Mouse (Mus musculus): ENCODE data around the gene Catsper3. TPM values are rescaled to one million over a fixed set of nuclear protein-coding genes. Genes with fewer than 3 reads are reported as not detected.
A peak's percentile ranks its signal among the peaks of the same experiment; 100 is the strongest.

Gene Catsper3
- polyA plus RNA-seq, 2 experiments = 0.18 TPM; not detected in 1

GRCm38 (mm10) chr13:55757645-55758044 lies 26.7 kb upstream of the Catsper3 start:
- TF ChIP-seq POLR2A (IDR thresholded peaks at IDR 0.05; ENCODE audit: borderline replicate concordance, extremely low read depth, insufficient read depth, insufficient read length) = no peak
- Histone ChIP-seq H3K27me3 (ENCODE audit: control insufficient read depth, insufficient read depth, low read length) (no peaks in the 10 kb centered on the region), H3K4me1 (ENCODE audit: control insufficient read depth, insufficient read depth, low read length) (peaks cover 23% of the 10 kb centered on the region), H3K36me3 (ENCODE audit: control insufficient read depth, insufficient read depth, low read length) (no peaks in the 10 kb centered on the region), H3K4me3 (replicated peaks; ENCODE audit: low read length) (no peak overlapping the region), H3K27ac (replicated peaks; ENCODE audit: low read depth, low read length) (no peak overlapping the region), H3K9ac (ENCODE audit: low read depth, low read length, severe bottlenecking) (no peak overlapping the region), H3K9me3 (ENCODE audit: control insufficient read depth, low read length) (no peaks in the 10 kb centered on the region), H3K4me2 (replicated peaks; ENCODE audit: low read depth, low read length, severe bottlenecking) (no peak overlapping the region)
- no peak for DNase-seq (ENCODE audit: low spot score)
- ATAC-seq (ENCODE audit: low FRiP score, low read depth) = no peak
- 75% methylated on average over 6 of the region's 6 CpGs for WGBS

- no peaks in the 10 kb centered on the region for H3K9me3 ChIP-seq (ENCODE audit: control insufficient read depth, low read length)
- no peaks in the 10 kb centered on the region for H3K27me3 ChIP-seq (ENCODE audit: control insufficient read depth, insufficient read depth, low read length)
- peaks cover 19% of the 10 kb centered on the region for H3K4me1 ChIP-seq (ENCODE audit: control insufficient read depth, insufficient read depth, low read length)
- no peak overlapping the region for H3K27ac ChIP-seq (replicated peaks; ENCODE audit: low read depth, low read length)
- ATAC-seq (ENCODE audit: low FRiP score, low read depth) = no peak
- TF ChIP-seq POLR2A (IDR thresholded peaks at IDR 0.05; ENCODE audit: borderline replicate concordance, extremely low read depth, insufficient read depth, insufficient read length) = no peak
- no peak overlapping the region; the same call in 1 of the 2 replicates for H3K4me2 ChIP-seq (replicated peaks; ENCODE audit: low read depth, low read length, severe bottlenecking)
- H3K4me3 ChIP-seq (replicated peaks; ENCODE audit: low read length) = no peak overlapping the region
- no peaks in the 10 kb centered on the region for H3K36me3 ChIP-seq (ENCODE audit: control insufficient read depth, insufficient read depth, low read length)
- H3K9ac ChIP-seq (ENCODE audit: low read depth, low read length, severe bottlenecking) = peak overlapping the region; percentile 31; the same call in 1 of the 2 replicates
- WGBS = 51% methylated on average over 10 of the region's 10 CpGs
- DNase-seq (ENCODE audit: low spot score) = no peak
Observed at GRCm38 (mm10) chr13:55760576-55760975, 23.8 kb upstream of the Catsper3 start.

GRCm38 (mm10) chr13:55761486-55761885 lies 22.9 kb upstream of the Catsper3 start:
- 43% methylated on average over 10 of the region's 10 CpGs for WGBS
- no peak for TF ChIP-seq POLR2A (IDR thresholded peaks at IDR 0.05; ENCODE audit: borderline replicate concordance, extremely low read depth, insufficient read depth, insufficient read length)
- no peaks in the 10 kb centered on the region for H3K36me3 ChIP-seq (ENCODE audit: control insufficient read depth, insufficient read depth, low read length)
- no peaks in the 10 kb centered on the region for H3K9me3 ChIP-seq (ENCODE audit: control insufficient read depth, low read length)
- ATAC-seq (ENCODE audit: low FRiP score, low read depth) = no peak
- H3K4me2 ChIP-seq (replicated peaks; ENCODE audit: low read depth, low read length, severe bottlenecking) = no peak overlapping the region
- H3K9ac ChIP-seq (ENCODE audit: low read depth, low read length, severe bottlenecking) = no peak overlapping the region
- H3K4me3 ChIP-seq (replicated peaks; ENCODE audit: low read length) = no peak overlapping the region
- H3K4me1 ChIP-seq (ENCODE audit: control insufficient read depth, insufficient read depth, low read length) = peaks cover 12% of the 10 kb centered on the region
- no peak overlapping the region for H3K27ac ChIP-seq (replicated peaks; ENCODE audit: low read depth, low read length)
- no peaks in the 10 kb centered on the region for H3K27me3 ChIP-seq (ENCODE audit: control insufficient read depth, insufficient read depth, low read length)
- DNase-seq (ENCODE audit: low spot score) = no peak

- Histone ChIP-seq H3K4me2 (replicated peaks; ENCODE audit: low read depth, low read length, severe bottlenecking) (no peak overlapping the region), H3K9ac (ENCODE audit: low read depth, low read length, severe bottlenecking) (no peak overlapping the region), H3K4me1 (ENCODE audit: control insufficient read depth, insufficient read depth, low read length) (peaks cover 4% of the 10 kb centered on the region; the same call in 1 of the 2 replicates), H3K36me3 (ENCODE audit: control insufficient read depth, insufficient read depth, low read length) (no peaks in the 10 kb centered on the region), H3K9me3 (ENCODE audit: control insufficient read depth, low read length) (no peaks in the 10 kb centered on the region), H3K4me3 (replicated peaks; ENCODE audit: low read length) (no peak overlapping the region), H3K27me3 (ENCODE audit: control insufficient read depth, insufficient read depth, low read length) (no peaks in the 10 kb centered on the region), H3K27ac (replicated peaks; ENCODE audit: low read depth, low read length) (no peak overlapping the region)
- no peak for TF ChIP-seq POLR2A (IDR thresholded peaks at IDR 0.05; ENCODE audit: borderline replicate concordance, extremely low read depth, insufficient read depth, insufficient read length)
- WGBS = 72% methylated on average over 7 of the region's 7 CpGs
- ATAC-seq (ENCODE audit: low FRiP score, low read depth) = no peak
- DNase-seq (ENCODE audit: low spot score) = no peak
Observed at GRCm38 (mm10) chr13:55774352-55774751, 10.0 kb upstream of the Catsper3 start.

- Histone ChIP-seq H3K27ac (replicated peaks; ENCODE audit: low read depth, low read length) (no peak overlapping the region), H3K4me2 (replicated peaks; ENCODE audit: low read depth, low read length, severe bottlenecking) (no peak overlapping the region), H3K4me3 (replicated peaks; ENCODE audit: low read length) (no peak overlapping the region), H3K27me3 (ENCODE audit: control insufficient read depth, insufficient read depth, low read length) (no peaks in the 10 kb centered on the region), H3K4me1 (ENCODE audit: control insufficient read depth, insufficient read depth, low read length) (peaks cover 4% of the 10 kb centered on the region; the same call in 1 of the 2 replicates), H3K9me3 (ENCODE audit: control insufficient read depth, low read length) (no peaks in the 10 kb centered on the region), H3K36me3 (ENCODE audit: control insufficient read depth, insufficient read depth, low read length) (no peaks in the 10 kb centered on the region), H3K9ac (ENCODE audit: low read depth, low read length, severe bottlenecking) (no peak overlapping the region)
- ATAC-seq (ENCODE audit: low FRiP score, low read depth) (no peak), DNase-seq (ENCODE audit: low spot score) (no peak)
- 13% methylated on average over 11 of the region's 11 CpGs for WGBS
- TF ChIP-seq POLR2A (IDR thresholded peaks at IDR 0.05; ENCODE audit: borderline replicate concordance, extremely low read depth, insufficient read depth, insufficient read length) = no peak
Observed at GRCm38 (mm10) chr13:55775056-55775455, 9.3 kb upstream of the Catsper3 start.

GRCm38 (mm10) chr13:55786120-55786519 lies 1.8 kb downstream of the Catsper3 start:
- no peaks in the 10 kb centered on the region for H3K4me1 ChIP-seq (ENCODE audit: control insufficient read depth, insufficient read depth, low read length)
- ATAC-seq (ENCODE audit: low FRiP score, low read depth) = no peak
- 69% methylated on average over 11 of the region's 11 CpGs for WGBS
- DNase-seq (ENCODE audit: low spot score) = no peak
- no peak overlapping the region for H3K9ac ChIP-seq (ENCODE audit: low read depth, low read length, severe bottlenecking)
- H3K27ac ChIP-seq (replicated peaks; ENCODE audit: low read depth, low read length) = no peak overlapping the region
- H3K27me3 ChIP-seq (ENCODE audit: control insufficient read depth, insufficient read depth, low read length) = no peaks in the 10 kb centered on the region
- no peak for TF ChIP-seq POLR2A (IDR thresholded peaks at IDR 0.05; ENCODE audit: borderline replicate concordance, extremely low read depth, insufficient read depth, insufficient read length)
- H3K4me2 ChIP-seq (replicated peaks; ENCODE audit: low read depth, low read length, severe bottlenecking) = no peak overlapping the region
- no peak overlapping the region for H3K4me3 ChIP-seq (replicated peaks; ENCODE audit: low read length)
- H3K9me3 ChIP-seq (ENCODE audit: control insufficient read depth, low read length) = no peaks in the 10 kb centered on the region
- no peaks in the 10 kb centered on the region for H3K36me3 ChIP-seq (ENCODE audit: control insufficient read depth, insufficient read depth, low read length)

Measured in limb, embryonic 14.5 days (tissue).